Mouse (Mus musculus) C2C12 (cell line): Measurements from ENCODE around the gene Cntnap2.

ENCODE experiments used
- CTCF ChIP-seq: IDR thresholded peaks from one replicate; pipeline ENCODE4 v1.5.1; 2011; ENCODE audit not compliant: control insufficient read depth, insufficient read depth, insufficient read length
- MYOG ChIP-seq: IDR thresholded peaks from one replicate; pipeline ENCODE4 v1.6.1; 2011; ENCODE audit not compliant: control insufficient read depth, insufficient read length; ENCODE audit errors: extremely low read depth
- USF1 ChIP-seq: IDR thresholded peaks from one replicate; pipeline ENCODE4 v1.6.1; 2011; ENCODE audit warnings: low read depth, mild to moderate bottlenecking, control low read depth, moderate library complexity

GRCm38 (mm10) chr6:45214330-45214729, 155.2 kb downstream of the Cntnap2 start:
- TF ChIP-seq CTCF (no peak), USF1 (no peak), MYOG (no peak)
